Mouse (Mus musculus) adrenal gland, adult (tissue): ENCODE results near the gene Rhot1.
"Not testable (repeated sequence)": the region's sequence is repeated elsewhere in the genome, so short reads cannot be mapped to it uniquely, and the experiment has no call there.

Experiments used
- DNase-seq, 2 experiments: peaks; one replicate each; pipeline ENCODE4 v3.0.0; 2022 to 2023; ENCODE audit warnings: low spot score in 1 of 2; ENCODE audit not compliant: inconsistent age in 2 of 2

Gene Rhot1

DNA sequence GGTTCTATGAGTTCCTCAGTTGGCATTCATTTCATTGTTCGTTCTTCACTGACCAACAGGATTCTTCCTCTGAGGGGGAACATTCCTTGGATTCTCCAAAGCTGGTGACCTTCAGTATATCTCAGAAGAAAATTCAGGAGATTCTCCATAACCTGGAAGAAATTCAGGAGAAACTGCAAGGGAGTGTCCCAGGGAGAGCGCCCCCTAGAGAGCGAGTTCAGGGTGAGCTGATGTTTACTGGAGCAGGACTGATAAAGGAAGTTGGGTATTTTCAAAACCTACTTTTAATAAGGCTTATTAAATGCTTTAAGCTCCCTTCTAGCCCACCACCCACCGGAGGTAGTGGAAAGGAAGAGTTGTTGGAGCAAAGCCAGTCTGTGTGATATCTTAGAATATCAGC, 15.0 kb upstream of the Rhot1 start:
- DNase-seq, result peak in 1 of 2 experiments; percentile 53

DNA sequence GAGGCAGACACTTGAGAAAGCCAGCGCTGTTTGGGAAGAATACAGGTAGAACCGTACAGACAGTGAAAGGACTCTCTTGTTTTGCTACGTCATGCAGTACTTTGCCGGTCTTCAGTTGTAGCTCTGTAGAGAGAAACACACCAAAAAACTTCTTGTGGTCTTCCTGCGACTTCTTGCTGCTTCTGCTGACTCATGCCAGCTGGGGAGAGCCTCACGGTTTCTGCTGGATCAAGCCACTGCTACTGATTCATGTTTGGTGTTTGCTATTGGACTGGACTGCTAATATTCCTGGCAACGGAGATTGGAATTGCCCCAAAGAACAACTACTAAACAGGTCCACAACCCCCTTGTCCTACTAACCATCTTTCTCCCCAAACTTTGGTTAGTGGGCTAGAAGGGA, 12.5 kb upstream of the Rhot1 start:
- DNase-seq, result no peak

DNA sequence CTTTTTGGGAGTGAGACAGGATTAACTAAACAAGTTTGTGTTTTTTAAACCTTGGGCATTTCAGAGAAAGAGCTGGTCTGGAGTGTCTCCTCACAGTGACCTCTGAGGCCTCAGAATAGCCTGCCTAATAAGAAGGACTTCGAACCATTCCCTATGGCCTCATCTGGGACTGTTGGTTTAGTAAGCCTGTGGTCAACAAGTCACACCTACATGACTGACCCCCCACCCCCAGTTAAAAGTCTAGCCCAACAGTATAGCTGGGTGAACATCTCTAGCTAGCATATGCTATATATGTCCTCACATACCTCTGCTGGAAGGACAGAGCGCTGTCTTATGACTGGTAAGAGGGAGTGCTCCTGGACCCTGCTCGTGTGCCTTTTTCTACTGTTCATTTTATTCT, 9.5 kb upstream of the Rhot1 start:
- DNase-seq, result no peak

DNA sequence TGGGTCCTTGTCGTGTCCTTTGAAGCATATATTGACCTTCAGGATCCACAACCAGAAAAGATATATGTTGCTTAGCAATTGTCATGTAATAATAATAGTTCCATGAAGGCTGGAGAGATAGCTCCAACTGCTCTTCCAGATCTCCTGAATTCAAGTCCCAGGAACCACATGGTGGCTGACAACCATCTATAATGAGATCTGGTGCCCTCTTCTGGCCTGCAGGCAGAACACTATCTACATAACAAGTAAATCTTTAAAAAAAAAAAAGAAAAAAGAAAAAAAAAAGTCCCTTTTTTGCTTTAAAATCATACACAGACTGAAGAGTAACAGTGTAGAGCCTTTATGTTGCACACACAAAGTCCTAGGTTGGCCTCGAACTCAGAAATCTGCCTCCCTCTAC, 9.0 kb upstream of the Rhot1 start:
- DNase-seq, result peak in 1 of 2 experiments; percentile 56

DNA sequence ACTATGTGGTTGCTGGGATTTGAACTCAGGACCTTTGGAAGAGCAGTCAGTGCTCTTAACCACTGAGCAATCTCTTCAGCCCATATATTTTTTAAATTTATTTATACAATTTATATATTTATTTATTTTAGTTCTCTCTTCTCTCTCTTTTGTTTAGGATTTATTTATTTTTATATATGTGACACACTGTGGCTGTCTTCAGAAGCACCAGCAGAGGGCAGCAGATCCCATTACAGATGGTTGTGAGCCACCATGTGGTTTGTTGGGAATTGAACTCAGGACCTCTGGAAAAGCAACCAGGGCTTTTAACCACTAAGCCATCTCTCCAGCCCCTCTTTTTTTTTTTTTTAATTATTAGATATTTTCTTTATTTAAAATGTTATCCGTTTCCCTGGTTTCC, 8.5 kb upstream of the Rhot1 start:
- peak in 1 of 2 experiments; percentile 68 for DNase-seq

DNA sequence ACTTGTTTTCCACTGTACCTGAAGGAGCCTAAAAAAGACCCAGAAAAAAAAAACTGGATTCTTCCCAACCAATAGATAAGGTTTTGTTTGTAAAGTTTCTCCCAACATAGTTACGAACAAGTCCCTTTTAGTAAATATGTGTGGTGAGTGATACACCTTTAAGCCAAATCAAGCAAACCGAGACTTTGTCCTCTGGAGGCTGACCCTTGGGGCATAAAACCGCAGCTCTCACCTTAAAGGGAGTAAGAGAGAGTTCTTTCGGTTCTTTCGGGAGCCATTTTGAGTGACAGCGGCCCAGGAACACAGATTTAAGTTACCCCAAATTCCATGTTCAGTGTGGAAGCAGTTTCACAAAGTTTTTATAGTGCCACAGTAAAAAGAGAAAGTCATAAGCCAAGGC, 6.5 kb upstream of the Rhot1 start:
- no peak for DNase-seq

DNA sequence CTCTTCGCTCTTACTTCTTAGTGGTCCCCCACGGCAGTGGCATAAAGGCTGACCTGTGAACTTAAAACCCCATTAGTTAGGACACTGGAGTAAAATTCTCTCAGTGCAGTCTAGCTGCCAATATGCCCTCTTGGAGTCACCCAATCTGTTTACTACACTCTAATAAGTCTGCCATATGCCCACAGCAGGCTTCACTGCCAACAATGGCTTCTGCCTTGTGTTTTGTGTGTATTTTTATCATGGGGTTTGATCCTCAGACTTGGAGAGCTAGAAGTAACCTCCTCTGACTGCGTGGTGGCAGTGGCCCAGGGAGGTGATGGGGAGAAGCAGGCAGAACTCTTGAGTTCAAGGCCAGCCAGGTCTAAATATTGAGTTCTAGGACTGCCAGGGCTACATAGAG, 4.8 kb upstream of the Rhot1 start:
- no peak for DNase-seq

DNA sequence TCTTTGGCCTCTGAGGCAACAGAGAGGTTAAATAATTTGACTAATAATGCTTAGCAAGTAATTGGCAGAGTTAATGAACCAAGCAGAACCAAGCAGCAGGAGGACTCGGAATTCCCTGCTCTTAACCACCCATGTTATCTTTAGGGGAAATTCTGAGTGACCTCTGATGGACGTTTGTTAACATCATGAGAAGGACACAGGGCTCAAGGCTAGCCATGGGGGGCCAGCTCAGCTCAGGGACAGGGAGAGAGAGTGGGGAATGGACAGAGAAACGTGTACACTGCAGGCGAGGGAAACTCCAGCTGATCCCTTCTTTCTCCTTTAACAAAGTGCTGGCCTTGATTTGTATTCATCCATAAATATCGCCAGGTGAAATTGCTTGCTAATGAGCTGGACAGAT, 3.9 kb upstream of the Rhot1 start:
- peak in 1 of 2 experiments; percentile 61 for DNase-seq

DNA sequence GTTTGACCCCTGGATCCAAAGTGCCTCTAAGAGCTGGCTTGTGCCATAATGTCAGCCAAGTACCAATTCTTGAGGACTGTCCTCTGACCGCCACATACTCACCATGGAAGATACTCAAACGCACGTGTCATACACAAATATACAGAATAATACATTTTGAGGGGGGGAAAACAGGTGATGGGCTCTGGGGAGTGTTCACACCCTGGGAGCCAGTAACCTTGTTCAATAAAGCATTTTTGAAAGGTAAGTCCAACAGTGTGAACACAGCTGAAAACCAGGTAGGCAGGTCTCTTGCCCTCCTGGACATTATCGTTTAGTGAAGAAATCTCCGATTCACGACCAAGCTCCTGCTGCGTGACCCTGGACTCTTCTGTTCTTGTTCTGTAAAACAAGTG, 357 bp upstream of the Rhot1 start:
- DNase-seq, result no peak

DNA sequence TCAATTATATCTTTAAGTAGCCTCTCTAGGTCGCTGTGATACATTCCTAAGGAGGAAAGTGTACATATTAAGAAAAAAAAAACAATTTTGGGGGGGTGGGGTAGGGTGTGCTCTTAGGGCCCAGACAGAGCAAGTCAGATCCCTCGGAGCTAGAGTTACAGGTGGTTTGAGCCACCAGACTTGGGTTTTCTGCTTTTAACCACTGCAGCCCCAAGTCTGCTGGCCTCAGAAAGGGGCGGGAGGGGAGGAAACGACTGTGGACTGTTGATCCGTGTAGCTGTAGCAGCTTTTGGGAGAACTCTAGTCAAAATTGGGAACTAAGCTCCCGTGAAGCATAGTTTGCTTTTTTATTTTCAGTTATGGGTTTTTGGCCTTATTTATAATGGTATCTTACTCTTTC, 1.5 kb downstream of the Rhot1 start:
- DNase-seq, result no peak

DNA sequence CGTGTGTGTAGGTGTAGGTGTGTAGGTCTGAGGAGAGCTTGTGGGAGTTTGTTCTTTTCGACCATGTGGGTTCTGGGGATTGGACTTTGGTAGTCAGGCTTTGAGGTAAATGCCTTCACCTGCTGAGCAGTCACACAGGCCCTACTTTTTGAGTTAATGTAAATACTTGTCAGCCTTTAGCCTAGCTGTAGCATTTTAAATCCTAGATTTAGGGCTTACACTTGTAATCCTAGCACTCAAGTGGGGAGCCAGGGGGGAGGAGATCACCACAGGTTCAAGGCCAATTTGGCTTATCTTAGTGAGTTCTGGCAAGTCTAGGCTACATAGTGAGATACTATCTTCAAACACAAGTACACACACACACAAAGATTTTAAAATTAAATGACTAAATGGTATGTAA, 3.5 kb downstream of the Rhot1 start:
- no peak for DNase-seq

DNA sequence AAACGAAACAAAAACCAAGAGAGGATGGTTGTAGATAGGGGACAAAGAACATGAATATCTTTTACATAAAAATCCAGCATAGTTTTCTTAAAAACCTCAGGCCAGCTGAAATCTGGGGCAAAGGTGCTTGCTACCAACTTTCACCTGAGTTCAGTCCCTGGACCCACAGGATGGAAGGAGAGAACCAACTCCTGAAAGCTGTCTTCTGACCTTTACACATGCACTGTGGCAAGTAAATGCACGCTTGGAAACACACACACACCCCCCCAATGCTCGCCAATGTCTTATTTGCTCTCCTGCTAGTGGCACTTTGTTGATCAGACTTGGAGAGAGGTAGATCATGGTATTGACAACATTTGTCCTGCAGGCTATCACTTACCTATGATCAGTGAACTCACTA, 6.5 kb downstream of the Rhot1 start:
- no peak for DNase-seq

DNA sequence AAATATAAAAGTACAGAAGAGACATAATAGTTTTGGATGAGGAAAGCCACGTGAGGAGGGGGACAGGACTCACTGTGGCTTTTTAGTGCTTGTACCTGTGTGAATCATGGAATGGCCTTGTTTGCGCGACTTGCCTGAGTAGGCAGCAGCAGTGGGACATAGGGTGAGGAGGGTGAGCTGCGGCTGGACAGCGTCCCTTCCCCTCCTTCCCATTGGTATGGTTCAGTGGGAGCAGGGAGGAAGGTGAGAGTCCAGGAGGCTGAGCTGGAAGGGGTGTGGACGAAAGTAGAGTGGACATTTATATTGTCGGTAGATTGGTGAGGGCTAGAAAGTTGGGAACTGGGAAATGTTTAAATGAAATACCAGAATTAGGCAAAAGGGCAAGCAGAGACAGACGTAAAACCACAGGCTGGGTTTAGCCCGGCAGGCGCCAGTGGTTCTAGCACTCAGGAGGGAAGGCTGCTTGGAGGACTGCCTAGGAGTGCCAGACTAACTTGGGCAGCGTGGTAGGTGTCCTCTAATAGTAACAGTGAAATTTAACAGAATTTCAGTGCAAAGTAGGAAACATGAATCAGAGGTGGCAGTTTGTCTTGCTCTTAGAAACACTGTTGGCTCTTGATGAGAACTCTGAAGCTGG, 10.0 kb downstream of the Rhot1 start:
- peak in 1 of 2 experiments; percentile 54 for DNase-seq

DNA sequence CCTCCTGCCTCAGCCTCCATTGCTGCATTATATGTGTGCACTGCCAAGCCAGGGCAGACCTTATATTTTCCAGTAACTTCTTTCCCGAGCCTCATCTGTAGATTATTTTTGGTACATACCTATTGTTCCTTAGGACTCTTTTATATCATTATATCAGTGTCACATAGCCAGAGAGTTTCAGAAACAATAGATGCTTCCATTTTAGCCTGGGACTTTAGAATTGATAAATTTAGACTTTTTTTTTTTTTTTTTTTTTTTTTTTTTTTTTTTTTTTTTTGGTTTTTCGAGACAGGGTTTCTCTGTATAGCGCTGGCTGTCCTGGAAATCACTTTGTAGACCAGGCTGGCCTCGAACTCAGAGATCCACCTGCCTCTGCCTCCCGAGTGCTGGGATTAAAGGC, 21.2 kb downstream of the Rhot1 start:
- not testable (repeated sequence) for DNase-seq

DNA sequence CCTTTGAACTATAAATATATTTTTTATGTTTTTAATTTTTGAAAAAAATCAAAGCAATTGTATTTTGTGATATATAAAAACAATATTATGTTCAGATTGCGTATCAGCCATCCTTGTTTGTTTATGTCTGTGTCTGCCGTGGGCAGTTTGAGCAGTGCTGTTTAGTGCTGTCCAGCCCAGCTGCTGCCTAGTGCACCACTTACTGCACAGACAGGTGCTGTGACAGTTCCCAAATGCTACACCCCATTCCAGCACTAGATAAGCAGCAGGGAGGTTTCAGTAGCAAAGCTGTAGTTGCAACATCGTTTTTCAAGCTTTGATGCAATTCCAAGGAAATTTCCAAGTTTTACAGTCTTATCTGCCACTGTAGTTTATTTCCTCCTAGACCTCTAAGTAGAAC, 28.5 kb downstream of the Rhot1 start:
- peak in 1 of 2 experiments; percentile 41 for DNase-seq

DNA sequence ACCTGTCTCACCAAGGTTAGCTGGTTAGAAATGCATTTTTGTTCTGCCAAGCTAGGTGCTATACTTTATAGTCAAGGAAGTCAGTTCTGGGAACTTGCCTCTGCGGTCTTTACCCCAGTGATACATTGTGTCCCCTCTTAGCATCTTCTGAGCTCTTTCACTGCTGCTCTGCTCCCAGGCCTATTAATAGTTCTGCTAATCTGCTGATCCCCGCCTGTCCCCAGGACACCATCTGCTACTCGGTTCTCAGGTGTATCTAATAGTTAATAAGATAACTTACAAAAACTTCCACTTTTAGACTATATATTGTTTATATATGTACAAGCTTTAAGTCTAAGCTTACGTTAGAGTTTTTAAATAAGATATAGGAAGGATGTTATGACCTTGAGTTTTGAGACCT, 29.5 kb downstream of the Rhot1 start:
- DNase-seq, result no peak

DNA sequence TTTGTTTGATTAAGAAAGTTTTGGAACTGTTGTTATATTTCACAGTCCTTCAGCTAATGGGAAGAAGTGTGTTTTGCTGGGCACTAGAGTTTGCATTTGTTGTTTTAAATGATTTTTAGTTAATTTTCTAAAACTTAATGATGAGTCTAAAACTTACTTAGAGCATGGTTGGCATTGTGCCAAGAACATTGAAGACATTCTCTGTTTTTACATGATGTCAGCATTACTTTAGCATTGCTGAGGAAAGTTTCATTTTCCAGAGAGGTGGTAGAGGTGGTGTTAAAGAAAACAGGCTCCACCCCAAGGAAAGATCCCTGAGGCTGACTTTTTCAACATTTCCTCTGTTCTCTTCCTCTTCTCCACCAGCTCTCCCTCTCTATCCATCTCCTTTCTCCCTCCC, 38.2 kb downstream of the Rhot1 start:
- peak in 1 of 2 experiments; percentile 59 for DNase-seq

DNA sequence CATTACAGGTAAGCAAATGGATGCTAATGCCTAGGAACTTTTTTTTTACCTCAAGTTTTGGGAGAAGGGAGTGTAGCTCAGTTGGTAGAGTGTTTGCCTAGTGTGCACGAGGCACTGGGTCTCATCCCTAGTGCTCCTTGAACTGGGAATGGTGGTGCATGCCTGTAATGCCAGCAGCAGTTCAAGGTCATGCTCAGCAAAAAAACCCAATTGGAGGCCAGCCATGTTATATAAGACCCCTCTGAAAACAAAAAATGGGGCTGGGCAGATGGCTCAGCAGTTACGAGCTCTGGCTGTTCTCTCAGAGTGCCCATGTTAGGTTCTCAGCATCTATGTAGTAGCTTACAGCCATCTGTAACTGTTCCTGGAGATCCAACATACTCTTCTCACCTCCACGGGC, 39.7 kb downstream of the Rhot1 start:
- DNase-seq, result peak; percentile 51 to 62

DNA sequence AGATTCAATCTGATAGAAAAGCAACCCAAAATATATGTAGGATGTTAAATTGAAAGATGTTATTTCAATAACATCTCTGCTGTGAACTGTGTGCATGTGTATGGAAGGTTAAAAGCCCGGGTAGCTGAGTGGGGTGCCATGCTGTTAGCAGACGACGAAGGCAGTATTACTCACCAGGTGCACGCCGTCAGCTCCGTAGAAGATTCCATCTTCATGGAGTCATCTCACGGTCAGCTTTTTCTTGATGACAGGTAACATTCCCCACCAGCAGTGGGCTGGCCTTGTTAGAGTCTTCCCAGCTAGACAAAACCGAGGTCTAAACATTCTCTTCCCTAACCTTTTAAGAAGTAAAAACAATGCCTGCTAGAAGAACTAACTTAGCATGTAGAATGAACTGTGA, 55.3 kb downstream of the Rhot1 start:
- DNase-seq, result no peak

DNA sequence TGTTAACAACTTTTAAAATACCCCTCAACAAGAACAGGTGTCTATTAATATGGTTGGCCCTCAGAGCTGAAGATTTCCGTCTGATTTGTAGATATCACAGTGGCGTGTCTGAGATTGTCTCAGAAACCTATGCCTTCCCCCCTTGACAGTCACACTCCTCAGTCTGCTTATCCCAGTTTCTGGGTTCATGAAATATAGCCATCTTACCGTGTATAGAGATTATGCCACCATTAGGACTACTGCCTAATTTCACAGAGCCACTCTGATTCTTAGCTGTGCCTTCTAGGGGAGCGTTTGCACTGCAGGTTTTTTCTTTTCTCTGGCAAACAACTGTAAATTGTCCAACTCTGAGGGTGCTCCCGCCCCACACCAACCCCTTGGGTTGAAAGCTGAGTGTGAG, 62.3 kb downstream of the Rhot1 start:
- no peak for DNase-seq

DNA sequence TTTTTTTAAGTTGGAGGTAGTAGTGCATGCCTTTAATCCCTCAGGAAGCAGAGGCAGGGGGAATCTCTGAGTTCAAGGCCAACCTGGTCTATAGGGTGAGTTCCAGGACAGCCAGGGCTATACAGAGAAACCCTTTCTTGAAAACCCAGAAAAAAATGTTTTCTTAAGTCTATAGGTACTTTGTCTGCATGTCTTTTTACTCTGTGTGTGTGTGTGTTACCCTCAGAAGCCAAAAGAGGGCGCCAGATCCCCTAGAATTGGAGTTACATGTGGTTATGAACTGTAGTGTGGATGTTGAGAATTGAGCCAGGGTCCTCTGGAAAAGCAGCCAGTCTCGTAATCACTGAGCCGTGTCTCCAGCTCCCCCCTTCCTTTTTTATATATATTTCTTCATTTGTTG, 66.2 kb downstream of the Rhot1 start:
- no peak for DNase-seq

DNA sequence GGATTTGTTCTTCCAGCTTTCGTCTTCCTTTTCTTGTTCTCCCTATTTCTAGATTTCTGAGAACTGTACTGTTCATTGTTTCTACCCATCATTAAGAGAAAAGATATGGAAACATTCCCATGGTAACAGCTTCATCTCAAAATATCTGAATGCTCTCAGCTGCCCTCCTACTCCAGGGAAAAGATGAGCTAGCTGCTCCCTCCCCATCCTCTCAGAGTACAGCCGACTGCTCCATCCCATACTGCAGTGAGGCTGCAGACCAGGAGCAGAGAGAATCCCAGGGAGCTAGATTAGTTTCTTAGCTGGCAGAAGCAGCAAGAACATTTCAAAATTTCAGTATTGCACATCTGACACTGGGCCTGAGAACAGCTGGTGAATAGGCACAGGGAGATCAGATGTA, 69.2 kb downstream of the Rhot1 start:
- no peak for DNase-seq

DNA sequence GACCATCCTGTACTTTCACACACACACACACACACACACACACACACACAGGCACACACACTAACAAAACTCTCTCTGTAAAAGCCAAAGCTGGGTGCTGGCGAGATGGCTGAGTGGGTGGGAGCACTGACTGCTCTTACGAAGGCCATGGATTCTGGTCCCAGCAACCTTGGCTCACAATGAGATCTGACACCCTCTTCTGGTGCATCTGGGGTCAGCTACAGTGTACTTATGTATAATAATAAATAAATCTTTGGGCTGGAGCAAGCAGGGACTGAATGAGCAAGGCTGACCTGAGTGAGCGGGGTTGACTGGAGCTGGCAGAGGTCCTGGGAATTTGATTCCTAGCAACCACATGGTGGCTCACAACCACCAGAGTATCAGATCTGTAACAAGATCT, 75.0 kb downstream of the Rhot1 start:
- peak; percentile 14 to 36 for DNase-seq

DNA sequence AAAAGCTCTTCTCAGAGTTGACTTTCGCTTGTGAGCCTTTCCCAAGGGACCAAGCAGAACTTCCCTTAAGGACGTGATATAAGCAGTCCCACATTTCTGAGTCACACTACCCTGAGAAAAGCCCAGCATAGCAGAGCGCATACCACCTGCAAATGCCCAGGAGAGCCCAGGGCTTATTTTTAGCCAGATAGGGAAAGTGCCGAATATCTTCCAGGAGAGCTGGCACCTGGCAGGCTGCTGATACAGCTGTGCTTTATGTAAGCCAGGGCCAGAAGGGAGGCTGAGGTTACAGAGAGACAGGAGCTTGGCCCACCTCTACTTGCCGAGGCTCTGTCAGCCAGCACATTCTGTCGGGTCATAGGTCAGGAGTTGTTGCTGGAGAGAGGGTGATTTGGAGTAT, 75.8 kb downstream of the Rhot1 start:
- DNase-seq, result no peak
